Mouse (Mus musculus): ENCODE measurements at regions not wholly inside any gene's neighbourhood (a gene's known extent, or its start where the extent isn't known, plus 50 kb on each side); places are given as distances from the start of the nearest gene placed in this dataset.

DNA sequence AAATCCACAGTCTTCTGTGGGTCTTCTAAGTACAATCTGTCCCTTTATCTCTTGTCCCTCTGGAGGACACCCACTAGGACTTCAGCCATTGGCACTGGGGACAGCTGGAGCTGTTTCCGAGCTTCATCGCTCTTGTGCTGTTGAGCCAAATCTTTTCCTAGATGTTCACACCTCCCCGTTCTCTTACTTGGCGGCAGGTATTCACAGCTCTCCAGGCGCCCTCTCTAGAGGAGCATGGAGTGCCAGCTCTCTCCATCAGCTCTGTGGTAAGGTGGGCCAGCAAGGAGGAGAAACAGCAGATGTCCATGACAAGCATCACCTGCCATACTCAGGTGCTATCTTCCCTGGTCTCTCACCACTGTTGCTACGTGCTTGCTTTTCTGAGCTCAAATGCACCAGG, 360.3 kb upstream of the Myt1l start:
- TF ChIP-seq CTCF (IDR thresholded peaks at IDR 0.05; ENCODE audit: borderline replicate concordance, insufficient read depth, low read length) (no peak), POLR2A (IDR thresholded peaks at IDR 0.05; ENCODE audit: low read depth, low read length) (no peak)

Measured in embryonic fibroblast, embryonic 13.5 days (primary cell).